ENCODE assay signal across 12 mouse cellular contexts in the genomic region with DNA sequence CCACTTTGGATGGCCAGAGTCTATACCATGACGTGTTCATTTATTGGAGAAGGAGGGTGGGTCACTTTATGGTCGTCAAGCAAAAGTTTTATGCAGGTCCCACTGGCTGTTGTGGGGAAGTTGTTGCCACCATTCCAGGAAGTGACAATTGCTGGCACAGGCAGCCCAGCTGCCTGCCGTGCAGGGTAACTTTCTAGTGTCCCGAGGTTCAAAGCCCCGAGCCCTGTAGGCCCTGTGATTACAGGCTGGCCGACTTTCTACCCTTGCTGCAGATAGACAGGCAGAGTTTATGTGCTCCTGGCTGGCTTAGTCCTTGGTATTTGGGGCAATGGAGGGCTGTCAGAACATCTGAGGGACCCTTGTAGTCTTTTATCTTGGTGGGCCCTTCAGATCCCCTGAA. TPM values are rescaled to one million over a fixed set of nuclear protein-coding genes. Genes with fewer than 3 reads are reported as not detected.
DNase-seq lines count a peak whose midpoint lies in the region; ATAC-seq and TF ChIP-seq lines count a peak whose summit lies in the region.
"Had no signal": no experiment of that assay in that cellular context is flagged by ENCODE, and none has a peak within 500 bp of the region (broad histone marks: within the 10 kb centered on the region; RNA-seq: fewer than 3 reads in every experiment).

No protein-coding gene starts in this region.

- H3K4me3 ChIP-seq in heart, embryonic 13.5 days, result peak overlapping the region; percentile 17; the same call in 1 of the 2 replicates
- H3K4me3 ChIP-seq in CH12.LX (replicated peaks in 1 of 3; ENCODE audit: low read depth in 2 of 3, low read length in 2 of 3, poor library complexity in 1 of 3) (peak overlapping the region in 1 of 3 experiments; percentile 10), macrophage (ENCODE audit: inconsistent target) (no peak overlapping the region)
- H3K4me3 ChIP-seq in heart, embryonic 15.5 days, result no peak overlapping the region

- no peak for TF ChIP-seq CTCF in CH12.LX (conservative IDR thresholded peaks at IDR 0.05 in 1 of 2, IDR thresholded peaks at IDR 0.05 in 1 of 2; ENCODE audit: low read depth in 2 of 2, low read length in 2 of 2)

- TF ChIP-seq RAD21 in CH12.LX (IDR thresholded peaks at IDR 0.05; ENCODE audit: low read depth, low read length), result no peak

- no peak for ATAC-seq in heart, embryonic 13.5 days (ENCODE audit: extremely low read depth, insufficient number of reproducible peaks, low FRiP score, low TSS enrichment)
- ATAC-seq in heart, embryonic 15.5 days (replicated peaks; ENCODE audit: insufficient number of reproducible peaks, insufficient read depth, low FRiP score, low read depth), result no peak
- ATAC-seq: forebrain, embryonic 14.5 days had no signal

- in situ Hi-C loops in CH12.LX (cut with MboI; ENCODE audit: low pct_ligation_motif_present, low pct_unique_long_range_greater_than_20kb, low sequenced_read_pairs), result loop anchor here (5.0 kb wide), 2 partner anchors 33 to 67 kb away; no protein-coding TSS in a partner anchor

- peak overlapping the region; percentile 90 for H3K27ac ChIP-seq in heart, embryonic 13.5 days (replicated peaks)
- H3K27ac ChIP-seq in CH12.LX (ENCODE audit: insufficient read depth, low read depth), result no peak overlapping the region
- peak overlapping the region; percentile 91 for H3K27ac ChIP-seq in heart, embryonic 15.5 days
- H3K27ac ChIP-seq in macrophage, result peak overlapping the region; percentile 22

- TF ChIP-seq POLR2A in CH12.LX (IDR thresholded peaks at IDR 0.05; ENCODE audit: low read depth, low read length), result no peak

- H3K4me2 ChIP-seq in heart, embryonic 13.5 days, result peak overlapping the region; percentile 78
- peak overlapping the region; percentile 97 for H3K4me2 ChIP-seq in CH12.LX (ENCODE audit: insufficient read depth, low read depth, poor library complexity, severe bottlenecking)
- H3K4me2 ChIP-seq in heart, embryonic 15.5 days, result peak overlapping the region; percentile 48; the same call in 1 of the 2 replicates

- TF ChIP-seq EP300 in CH12.LX (IDR thresholded peaks at IDR 0.05; ENCODE audit: low read length), result no peak

- no peak for DNase-seq in heart, postnatal 10 days
- DNase-seq in CH12.LX (ENCODE audit: extremely low read depth), result no peak
- DNase-seq in B cell, adult 2 months, result no peak
- DNase-seq in urinary bladder, postnatal 36 days (ENCODE audit: low spot score in 2 of 2), result no peak
- DNase-seq in left cerebral cortex, postnatal 14 days (ENCODE audit: low spot score in 2 of 2), result no peak
- DNase-seq: kidney, adult 18-20 months; right cerebral cortex, adult 18-20 months had no signal

- dilution Hi-C loops in CH12.LX (cut with MboI; ENCODE audit: extremely low pct_ligation_motif_present, extremely low pct_unique_long_range_greater_than_20kb, low sequenced_read_pairs), result no loop called here

- WGBS in heart, embryonic 13.5 days, result 45% methylated on average over 6 of the region's 6 CpGs
- 49% methylated on average over 6 of the region's 6 CpGs for WGBS in heart, embryonic 15.5 days
- WGBS in macrophage (ENCODE audit: missing documents), result 15% methylated on average over 6 of the region's 6 CpGs

- H3K36me3 ChIP-seq in heart, embryonic 13.5 days, result no peaks in the 10 kb centered on the region
- H3K36me3 ChIP-seq in CH12.LX (replicated peaks in 1 of 2; ENCODE audit: control insufficient read depth in 1 of 2, insufficient read depth in 1 of 2, low read length in 1 of 2), result no peaks in the 10 kb centered on the region
- no peaks in the 10 kb centered on the region for H3K36me3 ChIP-seq in heart, embryonic 15.5 days
- H3K36me3 ChIP-seq in macrophage (ENCODE audit: inconsistent target), result no peaks in the 10 kb centered on the region; the same call in 1 of the 2 replicates

- H3K9ac ChIP-seq in heart, embryonic 13.5 days, result peak overlapping the region; percentile 84
- no peak overlapping the region for H3K9ac ChIP-seq in CH12.LX (ENCODE audit: insufficient read depth, low read depth)
- no peak overlapping the region for H3K9ac ChIP-seq in heart, embryonic 15.5 days

- no peaks in the 10 kb centered on the region for H3K9me3 ChIP-seq in heart, embryonic 13.5 days
- H3K9me3 ChIP-seq in CH12.LX (replicated peaks; ENCODE audit: low read length), result peaks cover 4% of the 10 kb centered on the region
- H3K9me3 ChIP-seq in heart, embryonic 15.5 days (replicated peaks), result no peaks in the 10 kb centered on the region

- H3K79me2 ChIP-seq in CH12.LX (replicated peaks; ENCODE audit: control insufficient read depth, extremely low read depth, insufficient read depth, poor library complexity, severe bottlenecking) (no peaks in the 10 kb centered on the region), macrophage (ENCODE audit: inconsistent target) (peaks cover 92% of the 10 kb centered on the region)

- H3K4me1 ChIP-seq in heart, embryonic 13.5 days, result peaks cover 88% of the 10 kb centered on the region
- peaks cover 6 to 32% of the 10 kb centered on the region in 2 experiments; a peak in 3 of 4 replicates for H3K4me1 ChIP-seq in CH12.LX (ENCODE audit: control insufficient read depth in 1 of 2, insufficient read depth in 2 of 2)
- H3K4me1 ChIP-seq in heart, embryonic 15.5 days (replicated peaks), result peaks cover 84% of the 10 kb centered on the region

- no peaks in the 10 kb centered on the region for H3K27me3 ChIP-seq in heart, embryonic 13.5 days (replicated peaks)
- peaks cover 92% of the 10 kb centered on the region for H3K27me3 ChIP-seq in CH12.LX (replicated peaks)
- H3K27me3 ChIP-seq in heart, embryonic 15.5 days, result no peaks in the 10 kb centered on the region

- intact Hi-C loops in heart, postnatal 10 days (cut with DNase I), result loop anchor here (5.0 kb wide), 1 partner anchor 33 kb away; no protein-coding TSS in a partner anchor
- intact Hi-C loops in left cerebral cortex, postnatal 14 days (cut with DNase I), result no loop called here

TF ChIP-seq in CH12.LX, 34 proteins besides CTCF, POLR2A, EP300 and RAD21:
- TF ChIP-seq NRF1 (IDR thresholded peaks at IDR 0.05; ENCODE audit: low read depth, low read length) (no peak), ELF1 (IDR thresholded peaks at IDR 0.05; ENCODE audit: low read depth, low read length) (peak; percentile 75), ZNF384 (IDR thresholded peaks at IDR 0.05; ENCODE audit: low read depth, low read length) (no peak), E2F4 (IDR thresholded peaks at IDR 0.05; ENCODE audit: insufficient replicate concordance, low read depth, low read length) (no peak), MAX (IDR thresholded peaks at IDR 0.05; ENCODE audit: low read length) (no peak), TBP (conservative IDR thresholded peaks at IDR 0.05; ENCODE audit: low read depth, low read length) (no peak), MEF2A (IDR thresholded peaks at IDR 0.05; ENCODE audit: borderline replicate concordance, low read depth, low read length) (no peak), ZKSCAN1 (IDR thresholded peaks at IDR 0.05; ENCODE audit: borderline replicate concordance, low read depth, low read length) (no peak), PAX5 (IDR thresholded peaks at IDR 0.05; ENCODE audit: low read length) (no peak)

RNA-seq across cellular contexts. Expression of a gene that starts 23.5 kb away (rescaled TPM):
- not detected in 2 replicates for polyA plus RNA-seq in heart, embryonic 13.5 days (2015; fragmentation: Nextera tagmentation; extraction: Ambion mirVana)
- total RNA-seq in heart, postnatal 10 days (2021), result not detected
- not detected in 2 replicates for total RNA-seq in CH12.LX (2012; rRNA removed)
- total RNA-seq in CH12.LX (2014; rRNA removed), result not detected in 2 replicates
- polyA plus RNA-seq in CH12.LX (2012; ENCODE audit: insufficient read length, low read depth), result not detected in 2 replicates
- polyA plus RNA-seq in heart, embryonic 15.5 days (2015; fragmentation: Nextera tagmentation; extraction: Ambion mirVana), result 0.05 TPM in 1 of 2 replicates, not detected in the other
- total RNA-seq in macrophage (2018; cell fraction: chromatin; rRNA removed), result under 1 TPM in 1 of 26 experiments, not detected in 25; 0.20 TPM
- total RNA-seq in macrophage (2018; cell fraction: cytosol; rRNA removed), result not detected
- total RNA-seq in macrophage (2018; cell fraction: nucleus; rRNA removed), result not detected
- not detected in 3 replicates for polyA plus RNA-seq in macrophage (2018)
- not detected for total RNA-seq in left cerebral cortex, postnatal 14 days (2021)
- total RNA-seq: megakaryocyte progenitor cell, adult 5-6 weeks had no signal
- polyA plus RNA-seq: forebrain, embryonic 14.5 days had no signal

RNA-seq across cellular contexts. Expression of a gene that starts 43.2 kb away (rescaled TPM):
- 18.8 and 23.2 TPM in 2 replicates for polyA plus RNA-seq in heart, embryonic 13.5 days (2015; fragmentation: Nextera tagmentation; extraction: Ambion mirVana)
- total RNA-seq in heart, postnatal 10 days (2021), result 10 to 100 TPM; 15.6 to 15.7 TPM
- 14.3 and 18.0 TPM in 2 replicates for total RNA-seq in CH12.LX (2012; rRNA removed)
- total RNA-seq in CH12.LX (2014; rRNA removed), result 5.5 and 6.5 TPM in 2 replicates
- polyA plus RNA-seq in CH12.LX (2012; ENCODE audit: insufficient read length, low read depth), result 6.1 and 6.5 TPM in 2 replicates
- polyA plus RNA-seq in heart, embryonic 15.5 days (2015; fragmentation: Nextera tagmentation; extraction: Ambion mirVana), result 25.2 and 33.2 TPM in 2 replicates
- 10 to 100 TPM in 12 of 26 experiments, 1 to 10 TPM in 14; 2.3 to 22.2 (median 7.9) TPM for total RNA-seq in macrophage (2018; cell fraction: chromatin; rRNA removed)
- total RNA-seq in macrophage (2018; cell fraction: cytosol; rRNA removed), result 10 to 100 TPM in 11 of 26 experiments, 1 to 10 TPM in 15; 5.6 to 14.9 (median 9.5) TPM
- total RNA-seq in macrophage (2018; cell fraction: nucleus; rRNA removed), result 10 to 100 TPM in 4 of 26 experiments, 1 to 10 TPM in 22; 2.7 to 13.3 (median 6.7) TPM
- polyA plus RNA-seq in macrophage (2018), result 5.2 to 11.2 TPM (median 9.2 TPM) in 3 replicates
- 10 to 100 TPM; 17.4 to 18.1 TPM for total RNA-seq in left cerebral cortex, postnatal 14 days (2021)

RNA-seq across cellular contexts. Expression of a gene that starts 49.1 kb away (rescaled TPM):
- polyA plus RNA-seq in heart, embryonic 13.5 days (2015; fragmentation: Nextera tagmentation; extraction: Ambion mirVana), result 2.8 and 3.2 TPM in 2 replicates
- total RNA-seq in heart, postnatal 10 days (2021), result 10 to 100 TPM; 11.5 to 13.0 TPM
- total RNA-seq in CH12.LX (2012; rRNA removed) (2.1 and 3.0 TPM in 2 replicates), CH12.LX (2014; rRNA removed) (0.28 and 0.38 TPM in 2 replicates)
- polyA plus RNA-seq in CH12.LX (2012; ENCODE audit: insufficient read length, low read depth) (0.42 and 0.60 TPM in 2 replicates), macrophage (2018) (7.6 to 14.8 TPM (median 8.4 TPM) in 3 replicates)
- polyA plus RNA-seq in heart, embryonic 15.5 days (2015; fragmentation: Nextera tagmentation; extraction: Ambion mirVana), result 2.4 and 3.4 TPM in 2 replicates
- 10 to 100 TPM in 14 of 26 experiments, 1 to 10 TPM in 12; 3.0 to 20.2 (median 10.5) TPM for total RNA-seq in macrophage (2018; cell fraction: chromatin; rRNA removed)
- total RNA-seq in macrophage (2018; cell fraction: cytosol; rRNA removed), result 10 to 100 TPM in 19 of 26 experiments, 1 to 10 TPM in 7; 4.3 to 16.6 (median 13.7) TPM
- 10 to 100 TPM in 18 of 26 experiments, 1 to 10 TPM in 8; 6.5 to 31.0 (median 14.2) TPM for total RNA-seq in macrophage (2018; cell fraction: nucleus; rRNA removed)
- 10 to 100 TPM; 17.2 to 19.6 TPM for total RNA-seq in left cerebral cortex, postnatal 14 days (2021)
